Mouse (Mus musculus): ENCODE measurements around the gene N4bp3.

Gene N4bp3

DNA sequence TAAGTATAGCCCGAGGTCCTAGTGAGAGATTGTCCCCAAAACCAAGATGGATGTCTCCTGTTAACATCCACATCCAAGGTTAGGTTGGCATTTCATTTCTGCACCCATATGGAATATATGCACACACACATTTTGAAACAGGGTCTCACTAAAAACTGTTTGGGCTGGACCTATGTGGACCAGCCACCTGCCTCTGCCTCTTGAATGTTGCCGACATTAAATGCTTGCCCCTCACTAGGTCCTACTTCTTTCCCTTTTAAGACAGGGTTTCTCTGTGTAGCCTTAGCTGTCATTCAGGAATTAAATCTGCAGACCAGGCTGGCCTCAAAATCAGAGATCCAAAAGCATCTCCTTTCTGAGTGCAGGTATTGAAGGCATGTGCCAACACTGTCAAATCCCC lies 53.1 kb downstream of the N4bp3 start:
- no peak for DNase-seq (ENCODE audit: low read depth, low spot score)

DNA sequence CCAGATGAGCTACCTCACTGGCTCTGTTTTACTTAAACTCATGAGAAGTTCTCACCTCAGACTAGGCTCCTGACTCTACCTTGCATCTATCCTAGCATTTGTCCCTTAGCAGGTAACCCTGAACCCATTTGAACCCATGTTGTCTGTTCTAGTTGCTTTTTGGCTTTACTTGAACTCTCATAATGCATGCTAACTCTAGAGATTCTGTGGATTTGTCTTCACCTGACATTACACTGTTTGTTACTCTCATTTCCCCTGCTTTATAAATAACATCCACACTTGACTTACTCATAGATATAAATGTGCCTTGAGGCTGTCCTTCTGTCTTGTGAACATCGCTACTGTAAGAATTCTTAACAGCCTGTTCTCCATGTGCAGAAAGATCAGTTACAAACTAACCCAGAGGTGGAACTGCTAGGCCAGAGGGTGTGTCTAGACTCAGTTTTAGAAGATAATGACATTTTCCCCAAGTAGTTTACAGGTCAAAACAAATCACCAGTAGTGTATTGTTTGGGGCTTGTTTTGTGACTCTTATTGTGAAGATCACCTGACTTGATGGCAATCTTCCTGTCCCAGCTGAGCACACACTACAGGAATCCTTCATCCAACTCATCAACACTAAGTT lies 55.1 kb downstream of the N4bp3 start:
- no peak for DNase-seq (ENCODE audit: low read depth, low spot score)

DNA sequence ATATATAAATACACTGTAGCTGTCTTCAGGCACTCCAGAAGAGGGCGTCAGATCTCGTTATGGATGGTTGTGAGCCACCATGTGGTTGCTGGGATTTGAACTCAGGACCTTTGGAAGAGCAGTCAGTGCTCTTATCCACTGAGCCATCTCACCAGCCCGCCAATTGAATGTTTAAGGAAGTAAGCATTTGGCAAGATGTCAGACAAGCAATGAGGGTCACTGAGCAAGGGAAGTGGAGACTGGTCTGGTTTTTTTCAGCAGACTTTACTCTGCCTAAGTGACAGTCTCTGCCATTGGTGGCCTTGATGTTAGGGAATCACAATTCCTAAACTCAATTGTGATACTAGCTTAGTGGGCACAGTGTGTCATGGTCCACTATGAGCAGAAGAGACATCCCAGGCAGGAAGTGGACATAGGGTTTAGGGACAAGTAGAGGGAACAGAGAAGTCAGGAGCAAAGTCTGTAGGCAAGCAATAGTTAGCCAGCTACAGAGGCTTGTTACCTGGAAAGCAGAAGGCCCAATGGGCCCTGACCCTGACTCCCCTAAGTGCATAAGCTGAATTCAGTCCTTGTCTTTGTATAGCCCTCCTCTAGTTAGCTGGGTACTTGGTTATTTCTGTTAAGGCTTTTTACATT lies 55.8 kb downstream of the N4bp3 start:
- no peak for DNase-seq (ENCODE audit: low read depth, low spot score)

DNA sequence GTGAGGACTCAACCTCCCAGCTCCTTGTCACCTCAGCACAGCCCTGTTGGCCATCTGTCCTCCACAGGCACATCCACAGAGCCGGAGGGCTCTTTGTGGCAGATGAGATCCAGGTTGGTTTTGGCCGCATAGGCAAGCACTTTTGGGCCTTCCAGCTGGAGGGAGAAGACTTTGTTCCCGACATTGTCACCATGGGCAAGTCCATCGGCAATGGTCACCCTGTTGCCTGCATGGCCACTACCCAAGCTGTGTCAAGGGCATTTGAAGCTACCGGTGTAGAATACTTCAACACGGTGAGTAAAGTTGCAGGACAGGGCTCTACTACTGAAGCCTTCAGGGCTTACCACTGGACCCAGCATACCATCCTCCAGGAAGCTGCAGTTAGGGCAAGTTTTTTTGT lies 56.8 kb downstream of the N4bp3 start:
- DNase-seq (ENCODE audit: low read depth, low spot score), result no peak

- no peak for DNase-seq (ENCODE audit: low read depth, low spot score)
Measured at GRCm38 (mm10) chr11:51593368-51593767, 57.3 kb downstream of the N4bp3 start.

Measured in WW6 (cell line).